Mouse (Mus musculus) forebrain, postnatal 0 days (tissue): ENCODE data around the gene Fbxl5. TPM values are rescaled to one million over a fixed set of nuclear protein-coding genes. Genes with fewer than 3 reads are reported as not detected.

ENCODE experiments used
- ATAC-seq: fragments of 200-750 bp; cut with Nextera tagmentation; 2 replicates; pipeline ENCODE4 v1.8.0; 2017; ENCODE audit warnings: mild to moderate bottlenecking, moderate library complexity
- DNase-seq: peaks from one replicate; pipeline ENCODE4 v3.0.0-alpha.2; 2015
- H3K27ac ChIP-seq: fragments of 300-500 bp; sonication (generic); 2 replicates; pipeline ENCODE4 v1.5.1; 2014; ENCODE audit warnings: low read depth, mild to moderate bottlenecking, antibody characterized with exemption, low read length, moderate library complexity, mixed read lengths
- H3K27me3 ChIP-seq: fragments of 300-500 bp; sonication (generic); 2 replicates; pipeline ENCODE4 v1.6.1; 2014; ENCODE audit warnings: mild to moderate bottlenecking, low read length, mixed read lengths; ENCODE audit not compliant: insufficient read depth
- H3K36me3 ChIP-seq: fragments of 300-500 bp; sonication (generic); 2 replicates; pipeline ENCODE4 v1.6.1; 2014; ENCODE audit warnings: mild to moderate bottlenecking, moderate library complexity; ENCODE audit not compliant: insufficient read depth
- H3K4me1 ChIP-seq: fragments of 300-500 bp; sonication (generic); 2 replicates; pipeline ENCODE4 v1.6.1; 2014; ENCODE audit warnings: antibody characterized with exemption; ENCODE audit not compliant: insufficient read depth
- H3K4me2 ChIP-seq: fragments of 300-500 bp; sonication (generic); 2 replicates; pipeline ENCODE4 v1.6.1; 2014; ENCODE audit warnings: low read depth, mild to moderate bottlenecking, moderate library complexity
- H3K4me3 ChIP-seq: fragments of 300-500 bp; sonication (generic); 2 replicates; pipeline ENCODE4 v1.5.1; 2014; ENCODE audit warnings: low read depth, low read length, mixed read lengths
- H3K9ac ChIP-seq: fragments of 300-500 bp; sonication (generic); 2 replicates; pipeline ENCODE4 v1.6.1; 2014; ENCODE audit warnings: mild to moderate bottlenecking
- H3K9me3 ChIP-seq: fragments of 300-500 bp; sonication (generic); 2 replicates; pipeline ENCODE4 v1.6.1; 2016; ENCODE audit warnings: low read length
- CTCF ChIP-seq: sonication (generic); IDR thresholded peaks from 2 replicates; pipeline ENCODE4 v1.5.1; 2016; ENCODE audit warnings: antibody characterized with exemption, control low read depth, low read depth
- WGBS: fragments of 180-500 bp; shearing (Covaris S2); extraction: QIAGEN DNeasy Blood & Tissue Kit; methylation state at CpG from one replicate; pipeline ENCODE4 v1.1.7; 2014; 5-methylcytosine and 5-hydroxymethylcytosine counted together
- polyA plus RNA-seq: library from polyadenylated mRNA; unstranded; fragments of >200 nt; fragmentation: Nextera tagmentation; extraction: Ambion mirVana; gene quantifications from 2 replicates; pipeline ENCODE4 v1.2.1, GENCODE M21; 2015
- total RNA-seq: library from RNA; depleted of rRNA; stranded (reverse); fragments of >200 nt; gene quantifications from 2 replicates; pipeline ENCODE4 v1.2.3, GENCODE M21; 2014

Gene Fbxl5
- total and polyA plus RNA-seq, 2 experiments from 2014 or later, result 77.1 to 132 TPM

DNA sequence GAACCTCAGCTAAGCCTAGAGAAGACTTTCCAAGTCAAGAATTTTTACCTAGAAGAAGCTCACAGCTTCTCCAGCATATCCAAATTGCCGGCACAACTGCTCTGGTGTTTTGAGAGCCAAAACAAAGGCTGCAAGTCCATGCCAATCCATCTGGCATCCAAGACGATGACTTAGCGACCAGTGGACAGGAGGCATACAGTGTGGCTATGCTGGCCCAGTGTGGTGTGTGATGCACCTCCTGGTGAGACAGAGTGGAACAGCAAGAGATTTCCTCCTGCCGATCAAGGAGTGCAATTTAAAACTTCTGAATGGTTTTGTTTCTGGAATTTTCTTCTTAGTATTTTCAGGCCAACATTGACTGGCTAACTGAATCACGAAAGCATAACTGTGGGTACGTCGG, 15.2 kb upstream of the Fbxl5 start:
- no peak overlapping the region for H3K27ac ChIP-seq
- WGBS, result 79% methylated on average over 7 of the region's 7 CpGs
- H3K36me3 ChIP-seq, result no peaks in the 10 kb centered on the region
- H3K9me3 ChIP-seq, result no peaks in the 10 kb centered on the region
- H3K4me3 ChIP-seq, result no peak overlapping the region
- TF ChIP-seq CTCF, result peak; percentile 28; the same call in 1 of the 2 replicates
- no peak overlapping the region for H3K4me2 ChIP-seq
- no peaks in the 10 kb centered on the region for H3K4me1 ChIP-seq
- ATAC-seq (0 out of 2 replicates have a peak, but pooled peaks have one; percentile 38), DNase-seq (no peak)
- H3K27me3 ChIP-seq, result no peaks in the 10 kb centered on the region
- no peak overlapping the region for H3K9ac ChIP-seq

DNA sequence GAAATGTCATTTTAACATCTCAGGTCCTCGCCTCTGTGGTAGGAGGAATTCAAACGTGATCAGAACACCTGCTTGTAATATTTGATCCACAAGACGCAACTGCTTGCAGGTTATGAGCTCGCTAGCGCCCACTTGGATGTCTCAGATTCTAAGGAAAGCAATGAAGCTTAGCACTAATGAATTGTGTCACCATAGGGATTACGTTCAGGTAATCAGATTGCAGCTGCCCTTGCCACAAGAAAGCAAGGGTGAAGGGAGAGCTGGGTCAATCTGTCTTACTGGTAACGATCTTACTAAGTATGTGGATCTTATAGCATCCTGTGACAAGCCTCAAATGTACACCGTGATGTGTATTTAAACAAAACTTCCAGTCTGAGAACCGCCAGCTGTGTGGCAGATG, 5.9 kb upstream of the Fbxl5 start:
- 81% methylated on average over 9 of the region's 9 CpGs for WGBS
- no peak overlapping the region for H3K4me3 ChIP-seq
- ATAC-seq, result no peak
- DNase-seq, result no peak
- H3K4me2 ChIP-seq, result no peak overlapping the region
- H3K27ac ChIP-seq, result no peak overlapping the region
- no peaks in the 10 kb centered on the region for H3K4me1 ChIP-seq
- no peak for TF ChIP-seq CTCF
- no peak overlapping the region for H3K9ac ChIP-seq
- no peaks in the 10 kb centered on the region for H3K36me3 ChIP-seq
- H3K9me3 ChIP-seq, result no peaks in the 10 kb centered on the region
- no peaks in the 10 kb centered on the region for H3K27me3 ChIP-seq

DNA sequence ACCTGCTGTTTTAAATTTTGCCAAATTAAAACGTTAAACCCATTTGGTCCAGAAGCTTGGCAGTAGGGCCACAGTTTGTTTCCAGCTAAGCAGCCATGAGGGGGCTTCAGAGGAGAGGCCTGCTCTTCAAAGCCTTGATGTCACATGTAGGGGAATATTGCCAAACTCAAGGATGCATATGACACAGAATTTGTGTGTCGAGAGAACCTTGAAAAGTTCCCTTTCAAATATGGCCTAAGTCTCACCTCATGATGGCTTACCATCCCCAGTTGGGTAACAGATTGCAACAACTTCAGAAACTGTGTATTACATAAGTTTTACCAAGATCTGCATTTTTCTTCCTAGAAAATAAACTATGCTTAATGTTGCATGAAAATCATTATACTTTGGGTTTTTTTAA, 5.4 kb upstream of the Fbxl5 start:
- Histone ChIP-seq H3K9me3 (no peaks in the 10 kb centered on the region), H3K27ac (no peak overlapping the region), H3K4me1 (no peaks in the 10 kb centered on the region), H3K27me3 (no peaks in the 10 kb centered on the region), H3K4me2 (no peak overlapping the region), H3K36me3 (no peaks in the 10 kb centered on the region), H3K4me3 (no peak overlapping the region), H3K9ac (no peak overlapping the region)
- 79% methylated on average over 2 of the region's 2 CpGs for WGBS
- TF ChIP-seq CTCF, result no peak
- no peak for DNase-seq
- no peak for ATAC-seq

DNA sequence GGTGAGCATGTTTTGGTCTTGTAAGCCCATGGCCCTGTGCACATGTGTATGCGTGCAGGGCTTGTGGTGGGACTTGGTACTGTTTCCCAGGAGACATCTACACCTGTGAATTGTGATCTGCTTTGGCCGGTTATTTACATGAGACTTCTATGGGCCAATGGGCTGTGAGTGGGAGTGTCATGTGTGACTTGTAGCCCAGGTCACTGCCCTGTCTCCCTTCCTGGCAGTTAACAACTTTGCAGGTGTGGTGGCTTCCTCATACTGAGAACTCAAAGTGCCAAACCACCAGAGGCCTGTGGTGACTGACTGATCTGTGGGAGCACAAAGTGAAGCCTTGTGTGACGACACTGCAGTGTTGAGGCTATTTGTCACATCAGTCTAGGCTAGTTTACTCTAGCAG, 3.1 kb upstream of the Fbxl5 start:
- Histone ChIP-seq H3K36me3 (no peaks in the 10 kb centered on the region), H3K27me3 (no peaks in the 10 kb centered on the region), H3K4me1 (no peaks in the 10 kb centered on the region), H3K4me3 (no peak overlapping the region), H3K9ac (no peak overlapping the region), H3K9me3 (no peaks in the 10 kb centered on the region), H3K27ac (no peak overlapping the region), H3K4me2 (no peak overlapping the region)
- 90% methylated on average over 3 of the region's 3 CpGs for WGBS
- ATAC-seq (no peak), DNase-seq (no peak)
- no peak for TF ChIP-seq CTCF

DNA sequence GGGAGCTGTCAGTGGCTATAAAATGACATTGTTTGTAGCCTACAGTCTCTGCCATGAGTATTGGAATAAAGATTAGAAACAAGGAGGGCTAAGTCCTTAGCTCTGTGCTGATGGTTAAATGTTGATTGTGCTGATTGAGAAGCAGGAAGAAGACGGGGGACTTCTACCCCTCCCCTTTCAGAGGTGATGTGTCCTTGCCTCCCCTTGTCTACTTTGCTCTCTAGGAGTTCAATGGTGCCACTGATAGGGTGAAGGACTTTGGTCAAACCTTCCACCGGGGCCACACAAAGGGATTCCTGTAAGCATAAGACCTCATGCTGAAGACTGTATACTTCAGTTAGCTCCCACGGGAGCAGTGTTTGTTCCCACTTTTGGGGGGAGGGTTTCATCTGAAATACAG, 1.4 kb upstream of the Fbxl5 start:
- WGBS, result 82% methylated on average over 3 of the region's 3 CpGs
- Histone ChIP-seq H3K9ac (no peak overlapping the region), H3K36me3 (no peaks in the 10 kb centered on the region)

DNA sequence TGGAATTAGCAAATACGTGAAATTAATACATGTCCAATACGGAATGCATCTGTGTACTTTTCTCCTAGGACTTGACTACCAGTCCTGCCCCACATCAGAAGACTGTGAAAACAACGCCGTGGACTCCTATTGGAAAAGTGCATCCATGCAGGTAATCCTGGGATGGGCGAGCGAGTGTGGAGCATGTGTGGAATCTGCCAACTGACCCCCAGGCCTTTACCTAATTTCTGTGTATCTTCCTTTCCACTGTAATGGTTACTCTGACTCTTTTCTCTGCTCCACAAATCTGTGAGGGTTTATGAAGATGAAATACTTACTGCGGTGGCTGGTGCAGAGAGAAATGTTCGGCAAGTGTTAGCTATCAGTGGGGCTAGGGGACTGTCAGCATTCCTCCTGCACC, 761 bp upstream of the Fbxl5 start:
- no peak overlapping the region for H3K4me3 ChIP-seq
- no peak overlapping the region for H3K9ac ChIP-seq
- no peaks in the 10 kb centered on the region for H3K4me1 ChIP-seq
- no peaks in the 10 kb centered on the region for H3K27me3 ChIP-seq
- H3K36me3 ChIP-seq, result no peaks in the 10 kb centered on the region
- no peaks in the 10 kb centered on the region for H3K9me3 ChIP-seq
- H3K27ac ChIP-seq, result no peak overlapping the region
- H3K4me2 ChIP-seq, result no peak overlapping the region
- ATAC-seq (no peak), DNase-seq (no peak)
- 78% methylated on average over 8 of the region's 8 CpGs for WGBS
- TF ChIP-seq CTCF, result no peak

More for the DNA sequence above, 1.4 kb upstream of the Fbxl5 start:
- Histone ChIP-seq H3K27ac (no peak overlapping the region), H3K4me2 (no peak overlapping the region), H3K9me3 (no peaks in the 10 kb centered on the region), H3K4me3 (no peak overlapping the region), H3K27me3 (no peaks in the 10 kb centered on the region), H3K4me1 (no peaks in the 10 kb centered on the region)
- no peak for ATAC-seq
- no peak for TF ChIP-seq CTCF
- no peak for DNase-seq

DNA sequence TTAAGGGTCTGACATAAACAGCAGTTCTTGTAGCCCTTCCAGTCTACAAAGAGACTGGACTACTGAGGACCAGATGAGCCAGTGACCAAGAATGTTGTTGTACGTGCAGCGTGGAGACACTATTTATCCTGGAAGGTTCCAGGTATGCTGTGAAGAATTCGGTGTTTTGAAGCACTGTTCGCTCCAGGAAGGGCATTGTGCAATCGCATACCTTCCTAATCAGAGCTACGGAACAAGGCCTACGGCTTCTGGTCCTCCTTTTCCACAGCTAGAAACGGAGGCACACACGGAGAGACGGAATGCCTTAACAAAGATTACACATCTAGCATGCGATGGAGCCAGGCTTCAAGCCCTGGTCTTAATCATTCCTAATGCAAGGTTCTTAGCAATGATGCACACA, 653 bp downstream of the Fbxl5 start:
- ATAC-seq, result no peak
- Histone ChIP-seq H3K4me1 (no peaks in the 10 kb centered on the region), H3K4me2 (no peak overlapping the region), H3K4me3 (no peak overlapping the region), H3K9me3 (no peaks in the 10 kb centered on the region), H3K27me3 (no peaks in the 10 kb centered on the region), H3K36me3 (no peaks in the 10 kb centered on the region), H3K9ac (no peak overlapping the region), H3K27ac (no peak overlapping the region)
- 95% methylated on average over 11 of the region's 11 CpGs for WGBS
- no peak for TF ChIP-seq CTCF
- DNase-seq, result no peak

DNA sequence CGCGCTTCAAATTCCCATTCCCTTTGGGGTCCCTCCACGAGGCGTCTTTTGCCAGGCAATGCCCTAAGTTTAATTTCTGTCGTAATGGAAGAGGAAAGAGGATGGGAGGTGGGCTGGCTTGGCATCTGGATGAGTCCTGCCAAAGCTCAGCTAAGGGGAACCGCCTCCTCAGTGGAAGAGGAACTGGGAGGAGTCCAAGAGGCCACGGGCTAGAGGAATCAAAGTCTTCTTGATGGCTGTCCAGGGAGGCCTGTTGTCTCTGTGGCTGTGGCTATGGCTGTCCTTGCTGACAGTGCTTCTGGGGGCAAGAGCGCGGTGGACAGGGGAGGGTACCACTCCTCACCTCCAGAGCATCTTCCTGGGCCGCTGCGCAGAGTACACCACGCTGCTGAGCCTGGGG, 2.7 kb downstream of the Fbxl5 start, which contains the start of gene Bst1:
Gene Bst1, plus strand, starts transcription at position 191 of the 400 bp plus-strand sequence.
- no peaks in the 10 kb centered on the region for H3K27me3 ChIP-seq

More for the DNA sequence above, 2.7 kb downstream of the Fbxl5 start, which contains the start of gene Bst1:
- no peaks in the 10 kb centered on the region for H3K36me3 ChIP-seq
- no peaks in the 10 kb centered on the region for H3K4me1 ChIP-seq
- ATAC-seq (no peak), DNase-seq (no peak)
- no peak within 1 kb of the TSS for H3K27ac ChIP-seq
- H3K9me3 ChIP-seq, result no peaks in the 10 kb centered on the region
- H3K9ac ChIP-seq, result no peak within 1 kb of the TSS
- H3K4me2 ChIP-seq, result no peak within 1 kb of the TSS
- no peak for TF ChIP-seq CTCF
- no peak within 1 kb of the TSS for H3K4me3 ChIP-seq
- 52% methylated on average over 12 of the region's 12 CpGs for WGBS
